Mouse (Mus musculus): Measurements from ENCODE around the gene Slc6a20a. TPM values are rescaled to one million over a fixed set of nuclear protein-coding genes. Genes with fewer than 3 reads are reported as not detected.
"Not testable (repeated sequence)": the region's sequence is repeated elsewhere in the genome, so short reads cannot be mapped to it uniquely, and the experiment has no call there.

The Slc6a20a gene
- 0.42 and 1.3 TPM in 2 replicates for total RNA-seq (2015)
- total RNA-seq (2017), result 0.11 and 0.85 TPM in 2 replicates

DNA sequence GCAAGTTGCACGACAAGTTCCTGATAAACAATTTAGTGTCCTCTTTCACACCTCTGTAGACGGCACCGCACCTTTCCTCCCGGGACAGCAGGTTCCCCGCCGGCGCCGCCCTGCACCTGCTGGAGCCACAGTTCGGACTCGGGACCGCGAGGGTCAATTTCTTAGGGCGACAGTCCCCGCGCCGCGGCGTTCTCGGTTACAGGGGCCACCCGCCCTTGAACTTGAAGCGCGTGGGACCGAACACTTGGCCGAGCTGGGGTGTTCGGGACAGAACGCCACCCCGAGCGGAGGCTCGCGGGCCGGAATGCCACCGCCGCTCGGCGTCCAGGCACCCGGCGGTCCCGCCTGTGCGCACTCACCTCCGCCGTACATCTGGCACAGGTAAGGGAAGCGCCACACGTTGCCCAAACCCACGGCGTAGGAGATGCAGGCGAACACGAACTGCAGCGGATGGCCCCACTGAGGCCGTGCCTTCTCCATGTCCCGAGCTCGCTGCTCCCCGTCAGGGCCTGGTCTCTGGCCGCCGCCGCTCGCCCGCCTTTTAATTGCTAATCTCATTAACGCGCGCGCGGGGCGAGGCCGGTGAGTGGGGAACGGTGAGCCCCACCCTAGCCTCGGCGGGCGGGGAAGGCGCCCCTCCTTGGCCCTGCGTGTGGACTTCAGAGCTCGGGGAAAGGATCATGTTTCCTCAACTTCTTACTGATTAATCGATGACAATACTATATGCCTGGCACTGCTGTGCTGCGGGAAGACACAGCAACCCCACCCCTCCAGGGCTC, at the start of gene Slc6a20a, which contains the start of gene Ccr9:
Gene Slc6a20a, minus strand, starts transcription at position 559 of the 779 bp plus-strand sequence.
Gene Ccr9, plus strand, starts transcription at position 113 of the 779 bp plus-strand sequence.
- ATAC-seq (ENCODE audit: poor library complexity, severe bottlenecking), result peak; percentile 52

DNA sequence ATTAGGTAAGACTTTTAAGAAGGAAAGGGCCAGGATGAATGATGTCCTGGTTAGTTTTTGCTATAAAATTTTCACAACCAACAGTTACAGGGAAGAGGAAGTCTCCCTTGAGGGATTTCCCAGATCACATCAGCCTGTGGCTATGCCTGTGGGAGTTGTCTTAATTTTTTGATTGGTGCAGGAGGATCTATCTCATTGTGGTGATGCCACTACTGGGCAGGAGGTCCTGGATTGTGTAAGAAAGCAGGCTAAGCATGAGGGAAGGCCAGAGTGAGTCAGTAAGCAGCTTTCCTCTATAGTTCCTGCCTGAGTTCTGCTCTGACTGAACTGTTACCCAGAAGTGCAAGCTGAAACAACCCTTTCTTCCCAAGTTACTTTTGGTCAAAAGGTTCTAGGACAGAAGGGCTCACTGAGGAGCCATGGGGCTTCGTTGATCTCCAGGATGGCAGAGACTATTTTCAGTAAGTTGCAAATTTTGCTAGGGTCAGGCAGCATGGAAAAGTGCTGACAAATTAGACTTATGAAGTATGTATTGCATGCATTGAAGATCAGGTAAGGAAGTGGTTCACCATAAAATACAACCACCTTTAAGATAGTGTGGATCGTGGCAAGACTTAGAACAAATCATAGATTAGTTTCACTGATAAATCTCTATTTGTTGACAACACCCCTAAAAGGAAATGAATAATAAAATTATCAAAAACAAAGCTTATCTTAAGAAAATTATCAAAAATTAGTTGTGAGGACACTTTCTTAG, 44.2 kb upstream of the Slc6a20a start:
- peak; percentile 72 for ATAC-seq (ENCODE audit: poor library complexity, severe bottlenecking)

DNA sequence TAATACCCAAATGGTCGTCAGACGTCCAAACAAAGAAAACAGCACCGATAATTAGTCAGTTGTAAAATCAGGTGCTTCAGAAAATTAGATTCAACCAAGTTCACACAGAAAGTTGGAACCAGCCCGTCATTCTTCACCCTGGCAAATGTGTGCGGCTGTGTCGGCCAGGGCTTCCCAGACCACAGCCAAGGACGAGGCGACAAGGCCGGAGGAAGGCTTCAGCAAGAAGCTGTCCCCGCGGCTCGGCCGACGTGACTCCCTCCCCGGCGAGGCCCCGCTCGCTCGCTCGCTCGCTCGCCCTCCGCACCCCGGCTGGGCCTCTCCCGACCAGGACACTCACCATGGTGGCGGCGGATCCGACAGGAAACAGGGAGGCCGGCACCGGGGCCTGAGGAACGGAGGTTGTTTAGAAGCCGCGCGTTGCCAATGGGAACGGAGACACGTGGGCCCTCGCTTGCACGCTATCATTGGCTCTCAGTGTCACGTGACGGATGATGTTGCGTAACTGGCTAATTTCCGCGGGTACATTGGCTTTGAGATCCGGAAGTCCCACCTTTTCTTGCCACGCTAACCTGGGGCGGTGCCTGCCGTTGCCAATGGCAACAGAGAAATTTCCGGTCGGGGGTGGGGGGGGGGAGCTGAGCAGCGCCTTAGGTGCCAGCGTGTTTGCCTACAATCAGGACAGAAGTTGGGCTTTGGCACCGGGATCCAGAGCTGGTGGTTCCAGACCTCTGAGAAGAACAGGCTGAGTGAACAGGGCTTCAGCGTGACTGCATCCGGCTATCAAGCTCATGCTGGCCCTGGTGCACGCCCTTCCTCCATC, 38.7 kb upstream of the Slc6a20a start, which contains the start of gene Lztfl1:
Gene Lztfl1, minus strand, starts transcription at position 512 of the 823 bp plus-strand sequence.
- ATAC-seq (ENCODE audit: poor library complexity, severe bottlenecking), result peak; percentile 97

DNA sequence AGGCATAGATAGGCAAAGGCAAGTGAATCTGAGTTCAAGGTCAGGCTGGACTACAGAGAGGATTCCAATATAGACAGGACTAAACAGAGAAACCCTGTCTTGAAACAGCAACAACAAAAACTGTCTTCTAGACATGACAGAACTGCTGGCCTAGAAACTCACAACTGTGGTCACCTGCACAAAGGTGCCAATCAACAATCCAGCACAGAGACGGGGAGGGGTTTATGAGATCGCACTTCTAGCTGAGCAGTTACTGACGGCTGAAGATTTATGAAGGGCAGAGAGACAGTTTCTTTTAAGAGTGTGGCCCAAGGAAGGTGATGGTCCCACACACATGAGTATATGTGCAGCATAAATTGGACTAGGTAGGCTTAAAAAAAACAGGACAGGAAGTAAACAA, 37.6 kb upstream of the Slc6a20a start:
- no peak for ATAC-seq (ENCODE audit: poor library complexity, severe bottlenecking)

DNA sequence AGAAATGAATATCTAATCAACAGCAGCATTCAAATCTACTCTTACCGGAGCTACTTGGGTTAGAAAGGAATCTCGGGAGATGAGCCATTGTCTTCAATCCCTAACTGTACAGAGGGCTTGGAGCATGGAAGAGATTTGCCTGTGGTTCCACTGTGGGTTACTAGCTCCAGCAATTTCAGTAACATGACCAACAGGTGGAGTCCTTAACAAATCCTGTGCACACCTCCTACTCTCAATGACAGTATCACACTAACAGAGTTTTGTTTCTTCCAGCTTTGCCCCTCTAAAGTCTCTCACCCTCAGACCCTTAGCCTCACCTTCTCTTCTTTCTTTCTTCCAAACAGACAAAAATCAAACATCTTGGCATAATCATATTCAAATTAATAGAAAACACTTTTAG, 34.4 kb upstream of the Slc6a20a start:
- ATAC-seq (ENCODE audit: poor library complexity, severe bottlenecking), result no peak

DNA sequence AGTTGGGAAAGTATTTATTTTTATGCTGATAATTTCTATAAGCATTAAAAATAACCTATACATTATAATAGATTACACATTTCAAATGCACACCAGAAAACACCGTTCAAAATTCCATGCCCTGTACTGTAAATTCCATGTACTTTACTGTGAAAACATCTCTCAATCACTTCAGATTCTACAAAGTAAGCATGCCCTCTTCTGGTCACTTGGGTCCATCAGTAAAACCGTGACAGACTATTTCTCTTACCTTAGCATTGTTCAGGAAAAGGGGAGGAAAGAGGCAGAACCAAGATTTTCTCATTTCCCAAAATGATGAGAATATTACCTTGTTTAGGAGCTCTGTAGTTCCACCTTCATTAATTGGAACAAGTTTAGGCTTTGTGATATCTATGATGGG, 30.5 kb upstream of the Slc6a20a start:
- ATAC-seq (ENCODE audit: poor library complexity, severe bottlenecking), result no peak

DNA sequence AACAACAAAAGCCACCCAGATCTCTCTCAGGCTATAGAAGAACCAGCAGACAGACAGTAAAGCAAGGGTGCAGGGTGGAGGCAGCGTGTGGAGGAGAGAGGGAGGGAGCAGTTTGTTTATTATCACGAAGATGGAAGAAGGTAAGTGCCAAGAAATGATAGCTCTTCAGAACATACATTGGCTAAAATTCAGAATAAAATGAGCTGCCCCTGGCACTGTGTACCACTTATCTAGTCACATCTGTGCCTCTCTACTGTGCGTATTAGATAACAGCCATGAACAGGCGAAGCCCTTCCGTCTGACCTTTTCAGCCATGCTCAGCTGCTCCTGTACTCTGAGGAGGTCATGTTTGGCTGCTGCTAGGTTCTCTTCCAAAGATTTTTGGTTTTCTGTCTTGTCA, 23.1 kb upstream of the Slc6a20a start:
- ATAC-seq (ENCODE audit: poor library complexity, severe bottlenecking), result peak; percentile 64

DNA sequence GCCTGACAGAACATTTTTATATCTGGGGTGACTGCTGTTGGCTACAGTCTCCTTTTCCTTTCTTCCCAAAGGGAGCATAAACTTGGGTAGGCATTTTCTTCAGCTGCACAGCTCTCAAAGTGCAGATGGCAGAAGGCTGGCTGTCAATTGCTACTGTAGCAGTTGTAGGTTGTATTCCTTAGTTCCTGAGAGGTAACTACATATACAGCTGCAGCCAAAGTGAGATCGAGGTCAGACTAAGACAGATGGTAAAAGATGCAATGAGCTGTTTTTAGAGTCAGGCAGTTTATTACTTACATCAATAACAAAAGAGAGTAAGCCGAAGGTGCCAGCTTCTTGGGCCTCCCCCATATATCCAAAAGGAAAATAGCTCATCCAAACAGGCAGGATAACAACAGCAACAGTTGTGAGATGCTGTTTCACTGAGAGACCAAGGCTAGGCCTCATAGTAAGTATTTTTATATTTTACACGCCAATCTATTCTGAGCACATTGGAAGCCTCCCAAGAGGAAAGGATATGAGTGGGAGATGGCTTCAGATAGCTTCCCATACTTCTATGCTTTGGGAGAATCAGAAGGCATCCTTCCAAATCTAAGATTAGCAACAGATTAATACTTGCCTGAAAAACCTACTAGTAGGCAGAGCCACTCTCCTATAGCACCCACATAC, 17.1 kb upstream of the Slc6a20a start:
- no peak for ATAC-seq (ENCODE audit: poor library complexity, severe bottlenecking)

DNA sequence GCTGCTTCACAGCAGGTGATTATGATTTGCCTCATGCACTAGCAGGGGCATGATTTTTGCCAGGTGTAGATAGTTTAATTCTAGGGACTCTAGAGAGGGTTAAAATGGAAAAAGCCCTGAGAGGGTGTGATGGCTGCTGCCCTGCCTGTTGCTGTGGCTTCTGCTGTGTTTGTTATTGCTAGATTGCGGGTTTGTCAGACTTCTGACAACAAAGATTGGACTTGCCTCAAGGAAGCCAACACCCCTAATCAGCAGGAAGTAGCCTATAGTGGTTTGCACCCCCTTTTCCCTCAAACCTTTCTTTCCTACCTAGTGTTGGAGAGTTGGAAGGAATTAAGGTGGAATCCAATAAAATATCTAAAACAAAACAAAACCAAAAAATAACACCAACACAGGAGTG, 9.5 kb upstream of the Slc6a20a start:
- no peak for ATAC-seq (ENCODE audit: poor library complexity, severe bottlenecking)

DNA sequence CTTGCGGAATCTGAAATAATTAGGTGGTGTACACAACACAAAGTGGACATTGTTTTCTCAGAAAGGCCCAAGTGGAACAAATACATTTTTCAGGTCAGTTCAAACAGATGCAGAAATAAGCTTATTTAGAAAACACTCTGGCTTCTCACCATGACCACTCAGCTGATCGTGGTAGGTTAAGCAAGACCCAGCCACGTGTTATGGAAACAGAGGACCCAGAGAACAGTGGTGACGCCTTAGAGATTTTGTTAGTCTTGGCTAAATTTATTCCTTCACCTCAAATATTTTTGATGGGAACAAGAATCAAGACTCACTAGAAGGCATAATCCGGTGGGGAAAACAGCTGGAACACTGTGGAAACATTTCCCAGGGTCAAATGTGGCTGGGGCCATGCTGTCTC, 7.5 kb upstream of the Slc6a20a start:
- no peak for ATAC-seq (ENCODE audit: poor library complexity, severe bottlenecking)

DNA sequence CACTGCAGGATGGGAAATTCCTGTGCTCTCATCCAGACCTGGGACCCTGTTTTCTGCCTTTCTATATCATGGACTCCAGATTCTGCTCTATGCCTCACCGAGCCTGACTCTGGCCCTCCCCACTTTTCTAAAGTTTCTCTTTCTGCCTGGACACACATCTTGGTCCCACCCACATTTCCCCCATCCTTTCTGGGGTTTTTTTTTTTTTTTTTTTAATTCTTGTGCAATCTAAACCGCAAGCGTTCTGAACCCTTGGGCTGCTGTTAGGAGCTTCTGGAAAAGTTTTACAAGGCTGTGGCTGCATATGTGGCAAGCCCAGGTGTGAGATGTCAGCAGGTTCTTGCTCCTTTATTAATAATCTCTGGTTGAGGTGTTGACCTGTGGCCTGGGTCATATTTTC, 5.0 kb upstream of the Slc6a20a start:
- ATAC-seq (ENCODE audit: poor library complexity, severe bottlenecking), result peak; percentile 79

DNA sequence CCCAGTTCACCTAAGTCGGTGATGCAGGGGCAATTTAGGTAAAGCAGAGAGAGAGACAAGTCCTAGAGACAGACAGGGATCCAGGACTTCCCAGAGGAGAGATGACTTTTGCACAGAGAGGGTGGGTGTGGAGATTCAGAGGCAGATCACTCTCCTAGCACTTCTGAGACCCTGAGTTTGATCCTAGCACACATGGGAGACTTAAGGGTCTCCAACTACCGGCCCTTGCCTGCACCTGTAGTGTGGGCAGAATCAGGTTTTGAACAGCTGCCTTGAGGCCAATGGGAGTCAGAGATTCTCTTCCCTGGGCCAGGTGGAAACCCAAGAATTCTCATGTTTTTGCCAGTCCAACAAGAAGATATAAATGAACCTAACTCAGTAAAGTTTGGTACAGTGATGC, 513 bp upstream of the Slc6a20a start:
- no peak for ATAC-seq (ENCODE audit: poor library complexity, severe bottlenecking)

DNA sequence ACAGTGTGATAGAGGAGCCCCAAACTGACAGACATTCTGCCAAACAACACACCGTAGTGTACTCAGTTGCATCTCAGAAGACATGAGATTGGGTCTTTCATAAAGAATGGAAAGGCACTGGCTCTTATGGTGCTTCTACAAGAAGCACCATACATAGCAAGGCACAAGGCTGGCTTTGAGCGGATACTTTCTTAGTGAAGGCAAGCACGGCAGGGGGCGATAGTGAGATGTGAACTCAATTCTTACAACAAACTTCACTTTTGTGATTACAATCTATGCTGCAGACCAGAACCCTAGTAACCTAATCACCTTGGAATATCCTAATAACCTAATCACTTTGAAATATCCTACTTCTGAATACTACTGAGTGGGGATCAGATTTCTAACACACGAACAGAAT, 13.0 kb downstream of the Slc6a20a start:
- ATAC-seq (ENCODE audit: poor library complexity, severe bottlenecking), result peak; percentile 63

DNA sequence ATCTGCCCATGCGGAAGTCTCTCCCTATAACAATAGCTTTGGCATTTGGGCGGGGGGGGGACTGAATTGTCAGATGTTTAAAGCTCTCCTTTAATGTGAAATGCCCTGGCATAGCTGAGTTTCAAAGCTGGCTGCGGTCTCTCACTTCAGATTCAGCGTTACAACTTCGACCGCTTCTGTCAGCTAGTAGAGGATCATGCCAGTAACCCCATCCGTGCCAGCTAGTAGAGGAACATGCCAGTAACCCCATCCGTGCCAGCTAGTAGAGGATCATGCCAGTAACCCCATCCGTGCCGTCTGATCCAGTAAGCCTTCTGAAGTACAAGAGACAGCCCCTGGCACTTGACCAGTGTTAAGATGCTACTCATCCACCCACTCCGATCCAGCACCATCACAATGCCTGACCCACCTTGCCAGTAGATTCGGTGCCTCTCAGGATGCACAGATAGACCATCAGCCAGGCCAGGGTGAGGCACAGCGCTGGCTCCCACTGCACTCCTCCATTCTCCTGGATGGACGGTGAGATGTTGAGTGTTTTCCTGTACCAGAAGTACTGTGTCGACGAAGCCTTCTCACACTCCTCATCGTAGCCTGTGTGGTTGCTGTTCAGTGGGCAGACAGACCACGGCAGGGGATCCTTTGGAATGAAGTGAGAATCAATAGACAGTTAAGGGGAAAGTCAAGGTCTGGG, 18.6 kb downstream of the Slc6a20a start:
- ATAC-seq (ENCODE audit: poor library complexity, severe bottlenecking), result not testable (repeated sequence)

DNA sequence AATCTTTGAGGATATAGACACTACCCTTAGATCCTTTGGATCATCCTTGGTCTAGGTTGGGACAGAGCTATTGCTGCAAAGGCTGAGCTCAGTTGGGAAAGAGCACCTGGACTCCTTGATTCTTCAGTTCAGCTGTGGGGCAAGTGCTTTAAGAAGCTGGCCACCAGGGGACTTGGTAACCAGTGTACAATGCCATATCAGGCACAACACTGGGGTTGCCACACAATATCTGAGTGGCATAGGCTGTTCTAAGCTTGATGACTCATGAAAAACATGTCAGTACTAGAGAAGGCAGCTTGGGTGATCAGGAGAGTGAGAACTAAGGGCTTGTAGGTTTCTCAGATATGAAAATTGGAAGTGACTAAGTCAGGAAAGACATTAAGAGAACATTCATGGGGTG, 19.7 kb downstream of the Slc6a20a start:
- ATAC-seq (ENCODE audit: poor library complexity, severe bottlenecking), result 0 out of 2 replicates have a peak, but pooled peaks have one; percentile 41

DNA sequence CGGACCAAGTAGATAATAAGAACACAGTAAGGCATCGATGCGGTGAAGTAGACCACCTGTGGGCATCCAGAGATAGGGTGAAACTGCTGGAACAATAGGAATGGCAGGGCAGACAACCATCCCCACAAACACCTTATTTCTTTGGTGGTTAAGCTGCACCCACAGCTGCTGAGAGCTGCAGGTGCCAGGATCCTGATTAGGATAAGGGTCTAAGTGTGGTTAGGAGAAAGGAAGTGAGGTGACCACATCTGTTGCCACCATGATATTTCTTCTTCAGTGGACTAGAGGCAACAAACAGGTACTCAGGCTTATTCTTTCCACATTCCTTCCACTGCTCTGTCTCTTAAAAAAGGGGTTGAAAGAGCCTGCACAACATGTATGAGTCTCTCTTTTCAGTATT, 21.2 kb downstream of the Slc6a20a start:
- peak; percentile 47; the same call in 1 of the 2 replicates for ATAC-seq (ENCODE audit: poor library complexity, severe bottlenecking)

DNA sequence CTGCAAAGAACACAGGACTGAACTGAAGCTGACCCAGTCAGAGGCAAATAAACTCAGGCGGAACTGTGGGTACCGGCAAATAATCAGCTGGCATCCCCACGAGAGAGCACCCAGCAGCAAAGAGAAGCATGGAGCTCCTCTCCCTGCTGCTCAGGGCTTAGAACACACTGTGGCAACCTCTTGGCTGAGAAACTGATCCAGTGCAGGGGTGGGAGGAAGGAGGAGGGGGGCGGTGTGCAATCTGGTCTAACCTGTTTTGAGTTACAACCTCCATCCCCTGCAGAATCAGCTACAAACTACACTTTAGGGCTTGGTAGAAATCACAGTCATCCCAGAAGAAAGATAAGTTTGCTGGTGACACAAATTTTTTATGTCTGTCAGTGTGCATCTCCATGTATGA, 27.3 kb downstream of the Slc6a20a start:
- no peak for ATAC-seq (ENCODE audit: poor library complexity, severe bottlenecking)

DNA sequence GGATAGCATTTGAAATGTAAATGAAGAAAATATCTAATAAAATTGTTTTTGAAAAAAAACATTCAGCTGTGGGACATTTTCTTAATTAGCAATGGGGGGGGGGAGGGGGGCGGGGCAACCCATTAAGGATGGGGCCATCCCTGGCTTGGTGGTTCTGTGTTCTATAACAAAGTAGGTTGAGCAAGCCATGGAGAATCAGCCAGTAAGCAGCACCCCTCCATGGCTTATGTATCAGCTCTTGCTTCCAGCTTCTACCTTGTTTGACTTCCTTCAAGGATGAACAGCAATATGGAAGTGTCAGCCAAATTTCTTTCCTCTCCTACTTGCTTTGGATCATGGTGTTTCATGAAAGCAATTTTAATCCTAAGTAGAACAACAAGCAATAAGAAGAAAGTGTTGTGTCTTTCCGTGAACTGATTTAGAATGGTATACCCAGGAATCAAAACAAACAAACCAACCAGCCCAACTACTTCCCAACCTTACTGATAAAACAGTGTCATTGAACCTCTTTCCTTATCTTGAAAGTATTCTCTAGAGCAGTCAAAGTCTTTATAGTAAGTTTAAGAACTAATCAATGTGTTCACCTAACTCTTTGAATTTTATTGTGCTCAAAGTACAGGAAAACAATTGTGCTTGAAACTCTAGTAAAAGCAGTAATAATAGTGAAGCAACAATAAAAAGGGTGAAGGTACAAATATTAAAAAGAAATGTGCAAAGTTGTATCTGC, 28.7 kb downstream of the Slc6a20a start:
- no peak for ATAC-seq (ENCODE audit: poor library complexity, severe bottlenecking)

DNA sequence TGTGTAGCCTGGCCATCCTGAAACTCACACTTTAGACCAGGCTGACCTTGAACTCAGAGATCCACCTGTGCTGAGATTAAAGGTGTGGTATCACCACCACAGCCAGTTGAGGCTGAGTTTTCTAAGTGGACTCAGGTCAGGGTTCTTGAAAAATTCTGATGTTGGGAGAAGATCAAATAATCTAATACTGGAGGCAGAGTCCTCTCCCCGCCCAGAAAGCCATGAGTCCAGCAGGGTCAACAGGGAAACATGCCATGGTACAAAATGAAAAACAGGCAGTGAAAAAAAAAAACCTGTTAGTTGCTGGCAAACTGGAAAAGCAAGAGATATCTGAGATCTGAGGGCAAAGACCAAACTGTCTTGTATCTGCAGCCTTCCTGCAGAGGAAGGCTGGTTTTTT, 38.6 kb downstream of the Slc6a20a start:
- no peak for ATAC-seq (ENCODE audit: poor library complexity, severe bottlenecking)

Data from megakaryocyte, adult 5-6 weeks (primary cell).